Mouse (Mus musculus) liver, adult 2 months (tissue): Measurements from ENCODE around the gene 6030408B16Rik.

ENCODE experiments used
- CTCF ChIP-seq: fragments of 200-500 bp; IDR thresholded peaks from 2 replicates; pipeline ENCODE4 v1.5.1; 2011; ENCODE audit warnings: low read depth, low read length, control low read depth
- POLR2A ChIP-seq: fragments of 200-500 bp; IDR thresholded peaks from 2 replicates; pipeline ENCODE4 v1.6.1; 2011; ENCODE audit warnings: low read length, control low read depth; ENCODE audit not compliant: insufficient read depth; ENCODE audit errors: extremely low read depth

- TF ChIP-seq CTCF (no peak), POLR2A (no peak)
Observed at GRCm38 (mm10) chr15:101259922-101260321, 33.1 kb upstream of the 6030408B16Rik start.
